Mouse (Mus musculus): ENCODE data around the gene Tsga10ip.
"Not testable (repeated sequence)": the region's sequence is repeated elsewhere in the genome, so short reads cannot be mapped to it uniquely, and the experiment has no call there.

Gene Tsga10ip

DNA sequence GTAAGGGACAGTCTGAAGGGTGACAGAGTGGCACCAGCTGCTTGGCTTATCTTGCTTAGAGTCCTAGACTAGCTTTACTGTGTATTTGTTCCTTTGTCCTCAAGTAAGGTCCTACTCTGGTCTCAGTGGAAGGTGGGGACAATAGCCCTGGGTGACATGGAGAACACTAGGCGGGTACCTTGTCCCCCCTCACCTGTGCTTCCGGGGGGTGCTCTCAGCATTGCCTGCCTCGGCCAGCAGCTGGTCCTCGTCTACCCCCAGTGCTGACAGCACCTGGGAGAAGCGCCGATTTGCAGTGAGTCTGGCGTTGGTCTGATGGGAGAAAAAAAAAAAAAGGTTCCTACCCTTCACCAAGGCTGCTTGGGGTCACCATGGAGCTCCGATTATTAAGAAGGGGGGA lies 11.9 kb downstream of the Tsga10ip start:
- DNase-seq (ENCODE audit: low read depth in 2 of 2, low spot score in 2 of 2), result peak in 1 of 2 experiments; percentile 10

DNA sequence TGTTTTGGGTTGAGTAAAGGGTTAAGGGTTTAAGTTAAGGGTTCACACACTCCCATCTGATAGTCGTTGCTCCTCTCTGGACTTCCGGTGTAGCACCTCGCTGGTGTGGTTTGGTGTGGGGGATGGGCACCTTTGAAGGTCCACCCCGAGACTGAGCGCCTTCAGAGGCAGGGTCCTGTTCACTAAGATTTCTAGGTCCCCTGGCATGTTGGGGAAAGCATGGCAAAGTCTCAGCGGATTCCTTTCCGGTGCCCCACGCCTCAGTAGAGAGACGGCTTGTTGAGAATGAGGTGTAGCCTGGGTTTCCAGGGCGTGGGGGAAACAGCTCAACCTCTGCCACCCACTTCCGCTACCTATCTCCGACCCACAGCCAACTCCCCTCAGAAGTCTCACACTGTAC lies 12.7 kb downstream of the Tsga10ip start:
- DNase-seq (ENCODE audit: low read depth in 2 of 2, low spot score in 2 of 2), result peak; percentile 70 to 81

DNA sequence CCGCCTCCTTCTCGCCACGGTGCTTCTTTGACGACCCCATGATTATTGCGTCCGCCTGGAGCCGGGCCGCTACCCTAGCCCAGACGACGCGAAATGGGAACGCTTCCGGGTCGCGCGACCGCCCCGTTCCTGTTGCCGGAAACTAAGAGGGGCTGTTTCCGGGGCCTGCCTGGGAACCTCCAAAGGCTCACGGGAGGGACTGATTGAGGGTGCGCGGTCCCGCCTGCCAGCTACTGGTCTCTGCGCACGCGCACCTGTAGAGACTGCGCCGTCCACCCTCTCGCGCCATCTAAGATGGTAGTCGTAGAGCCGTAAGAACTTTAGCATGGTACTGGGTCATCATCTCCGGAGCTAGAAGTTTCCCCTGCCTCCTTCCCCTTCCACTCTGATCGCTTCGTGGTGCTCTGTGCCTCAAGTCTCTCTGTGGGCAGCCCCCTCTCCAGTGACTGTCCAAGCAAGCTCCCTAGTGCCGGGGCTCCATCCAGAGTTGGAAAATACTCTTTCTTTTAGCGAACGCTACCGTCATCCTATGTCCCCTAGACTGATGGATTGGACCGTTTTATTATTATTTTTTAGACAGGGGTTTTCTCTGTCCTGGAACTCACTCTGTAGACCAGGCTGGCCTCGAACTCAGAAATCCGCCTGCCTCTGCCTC lies 13.6 kb downstream of the Tsga10ip start, which contains the start of gene Sart1:
Gene Sart1 (minus strand): TSS at position 116 of the 655 bp plus-strand sequence.
- DNase-seq (ENCODE audit: low read depth in 2 of 2, low spot score in 2 of 2), result peak; percentile 90 to 91

DNA sequence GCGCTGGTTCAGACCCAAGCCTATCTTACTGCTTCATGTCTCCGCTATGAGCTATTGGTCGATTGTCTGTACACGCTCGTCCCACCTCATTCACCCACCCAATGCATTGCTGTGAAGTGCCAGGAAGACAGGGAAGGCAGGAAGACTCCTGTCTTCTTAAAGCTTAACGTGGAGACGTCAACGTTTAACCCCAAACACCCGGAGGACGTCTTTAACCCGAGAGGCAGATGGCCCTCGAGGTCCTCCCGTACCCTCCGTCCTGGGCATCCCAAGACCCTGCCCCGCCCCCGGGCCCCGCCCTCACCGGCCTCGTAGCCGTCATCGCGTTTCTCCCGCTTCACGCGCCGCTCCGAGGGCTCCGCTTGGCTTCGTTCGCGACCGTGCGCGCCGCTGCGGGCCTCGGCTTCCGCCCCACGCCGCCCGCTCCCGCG lies 14.3 kb downstream of the Tsga10ip start:
- no peak for DNase-seq (ENCODE audit: low read depth in 2 of 2, low spot score in 2 of 2)

DNA sequence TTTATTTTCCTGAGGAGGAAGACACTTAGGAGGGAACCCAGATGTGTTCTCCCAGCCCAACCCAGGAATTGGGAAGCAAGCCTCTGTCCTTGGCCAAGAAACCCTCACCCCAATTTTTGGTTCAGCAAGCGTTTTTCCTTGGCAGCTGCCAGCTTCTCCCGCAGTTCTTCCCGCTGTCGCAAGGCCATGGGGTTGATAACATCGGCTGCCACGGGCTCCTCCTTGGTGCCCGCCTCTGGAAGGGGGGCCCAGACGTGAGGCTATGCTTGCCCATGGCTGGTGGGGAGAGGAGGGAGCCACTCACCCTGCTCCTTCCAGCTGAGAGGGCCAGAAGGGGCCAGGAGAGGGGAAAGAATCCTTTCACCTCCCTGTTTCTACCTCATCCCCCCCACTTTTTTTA lies 17.6 kb downstream of the Tsga10ip start:
- no peak for DNase-seq (ENCODE audit: low read depth in 2 of 2, low spot score in 2 of 2)

DNA sequence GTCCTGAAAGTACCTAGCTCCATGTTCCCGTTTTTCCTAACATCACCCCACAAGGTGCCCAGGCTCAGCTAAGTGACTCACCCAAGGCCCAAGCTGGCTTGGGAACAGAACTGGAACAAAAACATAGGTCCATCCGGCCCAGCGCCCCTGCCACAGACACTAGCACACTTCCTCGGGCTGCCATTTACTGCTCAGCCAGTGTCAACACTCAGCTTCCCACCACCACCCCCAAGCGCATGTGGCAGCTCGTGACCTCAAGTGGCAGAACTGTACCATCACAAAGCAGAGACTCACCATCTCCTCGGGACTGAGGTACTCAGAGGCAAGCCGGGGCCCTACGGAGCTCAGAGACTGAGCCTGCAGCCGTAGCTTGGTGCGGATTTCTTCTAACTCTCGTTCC lies 19.0 kb downstream of the Tsga10ip start:
- no peak for DNase-seq (ENCODE audit: low read depth in 2 of 2, low spot score in 2 of 2)

DNA sequence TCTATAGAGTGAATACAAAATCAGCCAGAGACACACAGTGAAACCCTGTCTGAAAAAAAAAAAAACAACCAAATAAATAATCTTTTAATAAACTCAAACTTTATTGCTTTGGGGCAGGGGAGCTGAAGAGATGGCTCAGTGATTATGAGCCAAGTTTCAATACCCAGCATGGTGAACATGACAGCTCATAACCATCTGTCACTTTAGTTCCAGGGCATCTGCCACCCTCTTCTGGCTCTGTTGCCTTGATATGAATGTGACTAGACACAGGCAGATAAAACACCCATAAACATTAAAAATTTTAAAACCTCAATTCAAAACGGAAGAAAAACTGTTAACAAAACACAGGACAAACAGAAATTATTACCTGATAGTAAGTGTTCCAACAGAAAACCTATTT lies 24.9 kb downstream of the Tsga10ip start:
- DNase-seq (ENCODE audit: low read depth in 2 of 2, low spot score in 2 of 2), result no peak

DNA sequence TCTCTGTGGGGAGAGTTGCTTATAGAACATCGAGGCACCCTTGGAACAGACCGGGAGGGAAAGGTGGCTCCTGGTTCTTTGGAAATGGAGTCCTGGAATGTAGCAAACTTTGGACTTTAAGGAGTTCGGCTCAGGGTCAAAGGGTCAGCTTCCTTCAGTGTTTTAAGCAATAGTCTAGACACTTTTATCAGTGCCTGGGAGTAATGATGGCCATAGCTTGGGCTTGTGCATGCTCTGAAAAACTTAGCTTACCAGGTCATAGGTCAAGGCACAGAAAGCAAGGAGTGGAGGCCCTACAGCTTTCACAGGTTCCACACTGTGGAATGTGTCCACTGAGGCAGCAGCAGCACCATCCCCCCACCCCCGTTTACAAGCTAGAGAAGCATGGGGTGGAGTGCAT lies 27.6 kb downstream of the Tsga10ip start:
- DNase-seq (ENCODE audit: low read depth in 2 of 2, low spot score in 2 of 2), result no peak

DNA sequence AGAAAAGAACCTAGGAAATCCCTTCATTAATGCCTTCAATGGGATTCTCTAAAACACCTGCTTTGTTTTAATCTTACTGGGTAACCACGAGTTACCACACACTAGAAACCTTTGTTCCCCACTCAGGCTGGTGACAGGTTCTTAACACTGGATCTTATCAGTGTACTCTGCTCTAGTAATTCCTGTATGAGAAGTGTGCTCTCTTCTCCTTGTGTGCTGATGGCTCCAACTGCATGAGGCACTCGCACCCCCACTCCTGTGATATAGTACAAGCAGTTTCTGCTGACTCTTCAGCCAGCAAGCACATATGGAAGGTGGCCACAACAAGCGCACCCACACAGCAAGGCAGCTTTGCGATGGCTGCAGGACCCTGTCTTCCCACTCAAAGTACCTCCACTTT lies 28.1 kb downstream of the Tsga10ip start:
- no peak for DNase-seq (ENCODE audit: low read depth in 2 of 2, low spot score in 2 of 2)

DNA sequence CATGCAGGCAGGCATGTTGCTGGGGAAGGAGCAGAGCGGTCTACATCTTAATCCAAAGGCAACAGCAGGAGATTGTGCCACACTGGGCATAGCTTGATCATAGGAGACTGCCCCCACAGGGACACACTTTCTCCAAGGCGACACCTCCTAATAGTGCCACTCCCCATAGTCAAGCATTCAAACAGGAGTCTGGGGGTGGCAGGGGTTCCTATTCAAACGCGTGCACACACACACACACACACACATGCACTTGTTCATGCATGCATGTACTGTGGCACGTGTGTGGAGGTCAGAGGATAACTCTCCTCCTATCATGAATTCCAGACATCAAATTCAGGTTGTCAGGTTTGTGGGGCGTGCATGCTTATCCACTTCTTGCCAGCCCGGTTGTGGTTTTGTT lies 29.6 kb downstream of the Tsga10ip start:
- no peak for DNase-seq (ENCODE audit: low read depth in 2 of 2, low spot score in 2 of 2)

DNA sequence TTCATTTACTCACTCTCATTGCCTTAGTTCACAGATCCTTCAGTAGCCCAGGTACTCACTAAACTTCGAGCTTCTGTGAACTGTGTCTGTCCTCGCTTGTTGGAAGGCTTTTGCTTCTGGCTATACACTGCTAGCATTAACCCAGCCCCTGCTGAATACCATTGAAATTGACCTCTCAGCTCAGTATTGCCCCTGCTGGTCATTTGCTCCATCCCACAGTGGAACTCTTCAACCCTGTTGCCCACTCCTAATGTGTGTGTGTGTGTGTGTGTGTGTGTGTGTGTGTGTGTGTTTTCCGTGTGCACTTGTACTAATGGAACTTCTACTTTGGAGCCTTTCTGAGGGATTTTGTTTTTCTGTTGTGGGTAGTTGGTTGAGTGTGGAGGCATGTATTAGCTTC lies 31.4 kb downstream of the Tsga10ip start:
- no peak for DNase-seq (ENCODE audit: low read depth in 2 of 2, low spot score in 2 of 2)

DNA sequence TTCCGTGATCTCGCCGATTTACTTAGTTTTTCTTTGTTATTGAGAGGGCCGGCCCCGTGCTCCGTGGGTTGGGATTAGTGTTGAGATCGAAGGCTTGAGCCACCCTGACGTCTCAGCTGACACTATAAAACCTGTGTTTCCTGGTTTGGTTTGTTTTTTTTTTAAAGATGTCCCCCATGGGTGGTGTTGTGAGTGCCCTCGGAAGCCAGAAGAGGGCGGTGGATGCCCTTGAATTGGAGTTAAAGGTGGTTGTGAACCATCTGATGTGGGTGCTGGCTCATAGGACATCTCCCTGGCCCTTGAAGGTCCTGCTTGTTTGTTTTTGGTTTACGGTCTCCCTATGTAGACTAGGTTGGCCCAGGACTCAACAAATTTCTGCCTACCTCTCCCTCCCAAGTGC lies 34.9 kb downstream of the Tsga10ip start:
- peak in 1 of 2 experiments; percentile 41 for DNase-seq (ENCODE audit: low read depth in 2 of 2, low spot score in 2 of 2)

DNA sequence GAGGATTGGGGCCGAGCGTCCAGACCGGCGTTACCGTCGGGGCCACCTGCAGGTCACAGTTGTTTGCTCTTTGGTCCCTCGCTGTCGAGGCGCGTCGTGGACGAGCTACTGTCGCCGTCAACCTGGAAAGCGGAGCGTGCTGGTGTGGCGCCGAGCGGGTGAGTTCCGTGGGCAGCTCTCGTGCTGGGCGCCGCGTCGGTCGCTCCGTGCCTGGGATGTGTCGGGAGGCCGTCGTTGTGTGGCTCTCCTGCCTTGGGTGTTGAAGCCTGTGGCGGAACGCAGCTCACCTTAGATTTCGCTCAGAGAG lies 35.3 kb downstream of the Tsga10ip start, which contains the start of gene Banf1:
Gene Banf1 (minus strand): TSS at position 116 of the 307 bp plus-strand sequence.
- DNase-seq (ENCODE audit: low read depth in 2 of 2, low spot score in 2 of 2), result no peak

DNA sequence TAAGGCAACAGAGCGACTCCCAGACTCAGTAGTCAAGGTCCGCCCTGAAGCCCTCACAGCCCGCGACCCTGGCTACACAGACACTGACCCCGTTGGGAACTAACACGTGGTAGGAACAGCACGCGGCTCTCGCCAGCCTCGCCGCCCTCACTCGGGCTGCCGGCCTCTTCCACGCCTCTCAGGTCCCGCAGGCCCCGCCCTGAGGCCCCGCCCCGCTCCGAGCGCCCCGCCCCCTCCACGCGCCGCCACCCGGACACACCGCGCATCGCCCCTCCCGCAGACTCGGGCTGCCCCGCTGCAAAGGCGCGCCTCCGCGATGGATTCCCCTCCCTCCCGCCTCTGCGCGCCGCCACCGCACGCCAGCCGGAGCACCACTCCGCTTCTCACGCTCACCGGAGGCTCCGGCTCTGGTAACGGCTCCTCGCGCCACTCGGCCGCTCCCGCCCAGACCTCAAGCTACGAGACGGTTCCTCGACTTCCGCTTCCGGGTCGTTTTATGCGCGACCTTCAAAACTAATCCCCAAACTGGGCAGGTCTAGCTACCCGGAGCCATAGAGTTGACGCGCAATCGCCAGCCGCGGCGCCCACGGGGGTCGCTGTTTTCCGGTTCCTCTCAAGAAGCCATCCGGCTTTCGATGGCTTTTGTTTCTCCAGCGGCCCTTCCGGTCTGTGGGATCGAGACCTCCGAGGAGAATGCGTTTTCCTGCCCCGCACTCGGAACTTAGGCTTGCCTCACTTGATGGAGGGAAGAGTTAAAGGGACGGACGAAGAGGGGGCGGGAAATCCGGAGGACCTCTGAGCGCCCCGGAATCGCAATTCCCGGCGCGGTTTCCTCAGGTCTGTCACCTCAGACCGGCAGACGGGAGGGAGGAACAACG lies 35.9 kb downstream of the Tsga10ip start, which contains the start of gene Eif1ad:
Gene Eif1ad (plus strand): TSS at position 567 of the 878 bp plus-strand sequence.
- peak; percentile 91 to 94 for DNase-seq (ENCODE audit: low read depth in 2 of 2, low spot score in 2 of 2)

DNA sequence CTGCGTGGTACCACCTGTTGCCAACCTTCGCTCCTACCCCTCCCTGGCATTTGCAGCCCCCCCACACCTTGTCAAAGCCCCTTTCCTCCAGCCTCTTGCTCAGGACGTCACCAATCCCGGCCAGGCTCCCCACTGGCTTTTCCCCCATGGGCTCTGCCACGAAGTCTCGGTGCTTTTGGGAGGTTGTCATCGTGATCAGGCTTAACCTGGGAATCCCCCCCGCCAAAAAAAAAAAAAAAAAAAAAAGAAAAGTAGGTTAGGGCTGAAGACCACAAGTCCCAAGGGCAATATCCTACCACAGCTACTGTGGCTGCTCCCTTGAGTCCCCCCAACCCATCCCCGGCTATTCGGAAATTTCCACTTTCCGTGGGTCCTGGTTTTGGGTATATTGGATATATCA lies 36.6 kb downstream of the Tsga10ip start:
- DNase-seq (ENCODE audit: low read depth in 2 of 2, low spot score in 2 of 2), result no peak

DNA sequence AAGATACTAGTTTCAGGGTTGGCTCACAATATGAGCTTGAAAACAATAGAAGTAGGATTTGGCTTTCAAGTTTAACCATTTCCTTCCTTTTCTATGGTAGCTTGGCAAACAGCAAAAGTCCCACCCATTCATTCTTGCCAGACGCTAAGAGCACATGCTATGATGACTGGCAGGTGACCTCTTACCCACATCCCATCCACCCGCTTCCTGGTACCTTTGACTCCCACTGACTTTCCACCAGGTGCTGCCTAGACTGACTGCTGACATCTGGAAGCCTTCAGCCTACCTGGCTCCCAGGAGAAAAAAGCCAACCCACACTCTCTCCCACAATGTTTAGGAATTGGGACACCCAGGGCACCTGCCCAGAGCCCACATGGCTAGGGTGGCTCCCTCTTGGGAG lies 38.2 kb downstream of the Tsga10ip start:
- no peak for DNase-seq (ENCODE audit: low read depth in 2 of 2, low spot score in 2 of 2)

DNA sequence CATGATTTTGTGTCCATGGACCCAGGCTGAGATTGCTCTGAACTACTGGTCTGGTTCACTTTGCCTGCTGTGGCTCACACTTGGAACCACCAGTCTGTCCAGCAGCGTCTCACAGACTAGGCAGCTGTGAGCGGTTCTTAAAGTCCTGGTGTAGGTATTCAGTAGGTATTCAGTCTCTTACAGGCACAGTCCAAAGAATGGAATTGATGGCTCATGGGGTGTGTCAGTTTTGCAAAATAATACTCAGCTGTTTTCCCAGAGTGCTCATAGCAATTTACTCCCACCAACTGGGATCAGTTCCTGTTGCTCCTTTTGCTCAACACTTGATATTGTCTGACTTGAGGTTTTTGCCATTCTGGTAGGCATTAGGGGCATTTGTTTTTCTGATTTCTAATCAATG lies 40.1 kb downstream of the Tsga10ip start:
- no peak for DNase-seq (ENCODE audit: low read depth in 2 of 2, low spot score in 2 of 2)

DNA sequence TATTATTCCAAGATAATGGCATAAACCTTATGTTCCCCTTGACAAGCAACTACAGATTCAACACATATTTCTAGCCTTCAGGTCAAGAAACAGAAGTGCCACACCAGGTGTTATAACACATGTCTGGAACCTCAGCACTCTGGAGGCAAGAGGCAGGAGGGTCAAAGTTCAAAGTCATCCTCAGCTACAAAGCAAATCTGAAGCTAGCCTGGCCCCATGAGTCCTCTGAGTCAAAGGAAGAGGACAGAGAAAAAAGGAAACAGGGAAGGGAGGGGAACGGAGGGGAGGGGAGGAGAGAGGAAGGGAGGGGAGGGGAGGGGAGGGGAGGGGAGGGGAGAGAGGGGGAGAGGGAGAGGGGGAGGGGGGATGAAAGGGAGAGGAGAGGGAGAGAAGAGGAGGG lies 46.2 kb downstream of the Tsga10ip start:
- no peak for DNase-seq (ENCODE audit: low read depth in 2 of 2, low spot score in 2 of 2)

DNA sequence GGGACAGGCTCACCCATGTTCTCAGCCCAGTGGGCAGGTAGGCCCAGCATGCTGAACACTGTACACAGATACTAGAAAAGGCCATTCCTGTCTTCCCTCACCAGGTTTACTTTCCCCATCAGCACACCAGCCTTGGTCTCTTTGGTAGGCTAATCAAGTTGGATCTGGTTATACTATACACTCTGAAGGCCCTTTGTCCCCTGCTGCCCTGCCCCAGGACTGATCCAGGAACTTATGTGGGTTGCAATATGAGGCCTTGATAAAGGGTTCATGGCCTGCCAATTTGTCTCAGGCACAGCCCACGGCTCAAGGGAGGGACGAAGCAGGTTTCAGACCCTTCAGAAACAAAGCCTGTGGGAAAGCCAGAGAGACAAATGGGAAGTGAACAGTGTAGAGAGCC lies 48.7 kb downstream of the Tsga10ip start:
- no peak for DNase-seq (ENCODE audit: low read depth in 2 of 2, low spot score in 2 of 2)

DNA sequence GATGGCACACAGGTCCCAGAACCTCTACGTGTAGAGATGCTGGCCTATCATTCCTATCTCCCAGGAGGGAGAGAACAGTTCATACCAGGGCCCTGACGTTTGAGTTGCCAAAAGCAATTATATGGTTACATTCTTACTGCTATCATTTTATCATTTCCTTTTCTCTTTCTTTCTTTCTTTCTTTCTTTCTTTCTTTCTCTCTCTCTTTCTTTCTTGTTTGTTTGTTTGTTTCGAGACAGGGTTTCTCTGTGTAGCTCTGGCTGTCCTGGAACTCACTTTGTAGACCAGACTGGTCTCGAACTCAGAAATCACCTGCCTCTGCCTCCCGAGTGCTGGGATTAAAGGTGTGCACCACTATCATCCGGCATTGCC lies 52.8 kb downstream of the Tsga10ip start, which contains the start of gene Cst6:
Gene Cst6 (minus strand): TSS at position 73 of the 372 bp plus-strand sequence.
- DNase-seq (ENCODE audit: low read depth in 2 of 2, low spot score in 2 of 2), result not testable (repeated sequence)

DNA sequence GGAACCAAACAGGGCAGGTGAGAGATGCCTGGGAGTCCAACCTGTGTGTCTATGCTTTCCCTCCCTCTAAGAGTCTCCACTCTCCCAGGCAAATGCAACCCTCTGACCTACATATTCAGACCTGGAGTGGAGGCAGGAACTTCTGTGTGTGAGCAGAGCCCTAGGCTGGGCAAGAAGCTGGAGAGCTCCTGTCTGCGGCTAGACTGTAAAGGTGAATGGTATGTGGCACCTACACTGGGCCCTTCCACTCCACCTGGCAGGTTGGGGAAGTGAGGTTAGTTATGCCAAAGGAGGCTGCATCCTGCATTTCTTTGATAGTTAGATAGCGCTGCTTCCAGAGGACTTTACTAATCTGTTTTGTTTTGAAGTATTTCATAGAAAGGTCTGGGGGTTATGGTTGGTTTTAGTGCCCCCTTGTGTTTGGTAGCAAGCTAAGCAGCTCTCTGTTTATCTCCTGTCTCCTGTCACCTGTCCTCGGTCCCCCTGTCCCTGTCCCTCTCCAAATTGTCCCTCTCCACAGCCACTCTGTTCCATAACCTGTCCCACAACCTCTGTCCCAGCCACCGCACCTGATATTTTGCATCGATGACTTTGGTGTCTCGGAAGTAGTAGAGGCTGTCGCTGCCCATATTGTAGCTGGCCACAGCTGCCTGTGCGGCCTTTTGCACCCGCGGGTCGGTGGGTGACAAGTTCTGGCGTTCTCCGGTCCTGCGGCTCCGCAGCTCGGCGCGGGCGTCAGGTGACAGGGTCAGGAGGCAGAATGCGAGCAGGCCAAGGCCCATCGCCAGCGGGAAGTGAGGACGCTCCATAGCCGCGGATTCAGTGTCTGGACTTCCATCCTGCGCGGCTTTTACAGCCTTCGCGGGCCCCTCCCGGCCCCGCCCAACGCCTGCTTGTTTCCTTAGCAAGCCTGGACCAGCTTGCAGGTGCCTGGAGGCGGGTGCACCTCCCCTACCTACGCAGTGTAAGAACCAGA lies 53.5 kb downstream of the Tsga10ip start:
- DNase-seq (ENCODE audit: low read depth in 2 of 2, low spot score in 2 of 2), result peak in 1 of 2 experiments; percentile 37

Data from CD8-positive naive resting alpha-beta T cell, adult 2 months (primary cell).